Mouse (Mus musculus) forebrain, embryonic 10.5 days (tissue): ENCODE results near the gene Olfr638. TPM values are rescaled to one million over a fixed set of nuclear protein-coding genes. Genes with fewer than 3 reads are reported as not detected.
"Not testable (repeated sequence)": the region's sequence is repeated elsewhere in the genome, so short reads cannot be mapped to it uniquely, and the experiment has no call there.

Source experiments
- DNase-seq: peaks from one replicate; pipeline ENCODE4 v3.0.0-alpha.2; 2017; ENCODE audit warnings: low spot score; ENCODE audit errors: extremely low spot score
- H3K27ac ChIP-seq: fragments of 300-500 bp; sonication (generic); 2 replicates; pipeline ENCODE4 v1.5.1; 2016; ENCODE audit warnings: mild to moderate bottlenecking
- H3K27me3 ChIP-seq: fragments of 300-500 bp; sonication (generic); 2 replicates; pipeline ENCODE4 v1.6.1; 2016; ENCODE audit warnings: mild to moderate bottlenecking; ENCODE audit not compliant: poor library complexity, severe bottlenecking
- H3K36me3 ChIP-seq: fragments of 300-500 bp; sonication (generic); replicated peaks from 2 replicates; pipeline ENCODE4 v1.6.1; 2016; ENCODE audit warnings: mild to moderate bottlenecking, moderate library complexity
- H3K4me1 ChIP-seq: fragments of 300-500 bp; sonication (generic); 2 replicates; pipeline ENCODE4 v1.6.1; 2016
- H3K4me3 ChIP-seq: fragments of 300-500 bp; sonication (generic); 2 replicates; pipeline ENCODE4 v1.5.1; 2016; ENCODE audit warnings: mild to moderate bottlenecking, moderate library complexity
- H3K9me3 ChIP-seq: fragments of 300-500 bp; sonication (generic); 2 replicates; pipeline ENCODE4 v1.6.1; 2016; ENCODE audit warnings: mild to moderate bottlenecking, moderate library complexity
- WGBS: fragments of 180-500 bp; shearing (Covaris S2); methylation state at CpG from one replicate; pipeline ENCODE4 v1.1.7; 2016; 5-methylcytosine and 5-hydroxymethylcytosine counted together
- polyA plus RNA-seq: library from polyadenylated mRNA; unstranded; fragments of >200 nt; fragmentation: Nextera tagmentation; extraction: Ambion mirVana; gene quantifications from 2 replicates; pipeline ENCODE4 v1.2.1, GENCODE M21; 2016

Olfr638 gene
- not detected in 2 replicates for polyA plus RNA-seq

- Histone ChIP-seq H3K27ac (no peak within 1 kb of the TSS), H3K4me1 (no peaks in the 10 kb centered on the region), H3K4me3 (no peak within 1 kb of the TSS), H3K27me3 (no peaks in the 10 kb centered on the region), H3K36me3 (no peaks in the 10 kb centered on the region), H3K9me3 (no peaks in the 10 kb centered on the region)
- no peak for DNase-seq
Observed at GRCm38 (mm10) chr7:103998446-103998845, at the start of gene Olfr638. Olfr638 (plus strand) TSS chr7:103998746.

GRCm38 (mm10) chr7:103966873-103967272, 31.7 kb upstream of the Olfr638 start:
- H3K36me3 ChIP-seq, H3K4me1 ChIP-seq, H3K4me3 ChIP-seq, H3K9me3 ChIP-seq, H3K27ac ChIP-seq, DNase-seq, H3K27me3 ChIP-seq: not testable (repeated sequence)
- WGBS: 97% methylated on average over 22 of the region's 22 CpGs

GRCm38 (mm10) chr7:103970852-103971251, 27.7 kb upstream of the Olfr638 start, which contains the start of gene Olfr635:
Olfr635 (plus strand) TSS chr7:103971152.
- H3K27ac ChIP-seq: no peak within 1 kb of the TSS
- no peak for DNase-seq
- H3K4me1 ChIP-seq: no peaks in the 10 kb centered on the region
- no peak within 1 kb of the TSS for H3K4me3 ChIP-seq
- H3K9me3 ChIP-seq: no peaks in the 10 kb centered on the region
- no peaks in the 10 kb centered on the region for H3K27me3 ChIP-seq
- 67% methylated on average over 1 of the region's 1 CpGs for WGBS
- no peaks in the 10 kb centered on the region for H3K36me3 ChIP-seq

- WGBS: 66% methylated on average over 1 of the region's 1 CpGs
- no peaks in the 10 kb centered on the region for H3K4me1 ChIP-seq
Observed at GRCm38 (mm10) chr7:103971782-103972181, 26.8 kb upstream of the Olfr638 start.

GRCm38 (mm10) chr7:103999124-103999523, 578 bp downstream of the Olfr638 start:
- Histone ChIP-seq H3K9me3 (no peaks in the 10 kb centered on the region), H3K36me3 (no peaks in the 10 kb centered on the region), H3K27ac (no peak overlapping the region), H3K27me3 (no peaks in the 10 kb centered on the region), H3K4me3 (no peak overlapping the region), H3K4me1 (no peaks in the 10 kb centered on the region)
- no peak for DNase-seq

More at GRCm38 (mm10) chr7:103971782-103972181, 26.8 kb upstream of the Olfr638 start:
- Histone ChIP-seq H3K9me3 (no peaks in the 10 kb centered on the region), H3K27me3 (no peaks in the 10 kb centered on the region), H3K4me3 (no peak overlapping the region), H3K27ac (no peak overlapping the region), H3K36me3 (no peaks in the 10 kb centered on the region)
- no peak for DNase-seq

- no peak within 1 kb of the TSS for H3K27ac ChIP-seq
- DNase-seq: no peak
- no peak within 1 kb of the TSS for H3K4me3 ChIP-seq
- H3K4me1 ChIP-seq: no peaks in the 10 kb centered on the region
- no peaks in the 10 kb centered on the region for H3K36me3 ChIP-seq
- no peaks in the 10 kb centered on the region for H3K27me3 ChIP-seq
- no peaks in the 10 kb centered on the region for H3K9me3 ChIP-seq
Observed at GRCm38 (mm10) chr7:104017203-104017602, 18.7 kb downstream of the Olfr638 start, which contains the start of gene Olfr639. Olfr639 (minus strand) TSS chr7:104017303.

- no peaks in the 10 kb centered on the region for H3K36me3 ChIP-seq
- no peak overlapping the region for H3K27ac ChIP-seq
- H3K4me3 ChIP-seq: no peak overlapping the region
- no peak for DNase-seq
- no peaks in the 10 kb centered on the region for H3K9me3 ChIP-seq
- WGBS: 93% methylated on average over 1 of the region's 1 CpGs
- H3K27me3 ChIP-seq: no peaks in the 10 kb centered on the region
- H3K4me1 ChIP-seq: no peaks in the 10 kb centered on the region
Observed at GRCm38 (mm10) chr7:104018953-104019352, 20.4 kb downstream of the Olfr638 start.

- no peak for DNase-seq
- WGBS: 94% methylated on average over 6 of the region's 6 CpGs
Observed at GRCm38 (mm10) chr7:104021651-104022050, 23.1 kb downstream of the Olfr638 start.

GRCm38 (mm10) chr7:104025473-104025872, 26.9 kb downstream of the Olfr638 start, which contains the start of gene Olfr640:
Olfr640 (minus strand) TSS chr7:104025573.
- no peak within 1 kb of the TSS for H3K4me3 ChIP-seq
- no peaks in the 10 kb centered on the region for H3K9me3 ChIP-seq
- H3K27me3 ChIP-seq: no peaks in the 10 kb centered on the region
- H3K4me1 ChIP-seq: no peaks in the 10 kb centered on the region
- 86% methylated on average over 6 of the region's 6 CpGs for WGBS
- no peak for DNase-seq
- H3K36me3 ChIP-seq: no peaks in the 10 kb centered on the region
- no peak within 1 kb of the TSS for H3K27ac ChIP-seq

More at GRCm38 (mm10) chr7:104021651-104022050, 23.1 kb downstream of the Olfr638 start:
- Histone ChIP-seq H3K27me3 (no peaks in the 10 kb centered on the region), H3K36me3 (no peaks in the 10 kb centered on the region), H3K4me1 (no peaks in the 10 kb centered on the region), H3K27ac (no peak overlapping the region), H3K4me3 (no peak overlapping the region), H3K9me3 (no peaks in the 10 kb centered on the region)

GRCm38 (mm10) chr7:104026978-104027377, 28.4 kb downstream of the Olfr638 start:
- WGBS: 85% methylated on average over 3 of the region's 3 CpGs
- Histone ChIP-seq H3K27ac (no peak overlapping the region), H3K4me3 (no peak overlapping the region)

GRCm38 (mm10) chr7:104035145-104035544, 36.6 kb downstream of the Olfr638 start, which contains the start of gene Olfr641:
Olfr641 (plus strand) TSS chr7:104035445.
- no peak for DNase-seq
- Histone ChIP-seq H3K27me3 (no peaks in the 10 kb centered on the region), H3K4me3 (no peak within 1 kb of the TSS), H3K27ac (no peak within 1 kb of the TSS), H3K9me3 (no peaks in the 10 kb centered on the region), H3K4me1 (no peaks in the 10 kb centered on the region), H3K36me3 (no peaks in the 10 kb centered on the region)
- WGBS: 81% methylated on average over 1 of the region's 1 CpGs

More at GRCm38 (mm10) chr7:104026978-104027377, 28.4 kb downstream of the Olfr638 start:
- no peaks in the 10 kb centered on the region for H3K27me3 ChIP-seq
- H3K36me3 ChIP-seq: no peaks in the 10 kb centered on the region
- DNase-seq: no peak
- H3K4me1 ChIP-seq: no peaks in the 10 kb centered on the region
- H3K9me3 ChIP-seq: no peaks in the 10 kb centered on the region

GRCm38 (mm10) chr7:104050745-104051144, 52.2 kb downstream of the Olfr638 start:
- no peaks in the 10 kb centered on the region for H3K4me1 ChIP-seq

GRCm38 (mm10) chr7:104052566-104052965, 54.0 kb downstream of the Olfr638 start, which contains the start of gene Olfr642:
Olfr642 (minus strand) TSS chr7:104052666.
- H3K9me3 ChIP-seq: no peaks in the 10 kb centered on the region

More at GRCm38 (mm10) chr7:104050745-104051144, 52.2 kb downstream of the Olfr638 start:
- Histone ChIP-seq H3K27ac (no peak overlapping the region), H3K27me3 (no peaks in the 10 kb centered on the region), H3K4me3 (no peak overlapping the region), H3K9me3 (no peaks in the 10 kb centered on the region), H3K36me3 (no peaks in the 10 kb centered on the region)
- DNase-seq: no peak
- 87% methylated on average over 4 of the region's 4 CpGs for WGBS

More at GRCm38 (mm10) chr7:104052566-104052965, 54.0 kb downstream of the Olfr638 start, which contains the start of gene Olfr642:
- Histone ChIP-seq H3K27ac (no peak within 1 kb of the TSS), H3K36me3 (no peaks in the 10 kb centered on the region), H3K4me1 (no peaks in the 10 kb centered on the region), H3K27me3 (no peaks in the 10 kb centered on the region), H3K4me3 (no peak within 1 kb of the TSS)
- WGBS: 71% methylated on average over 1 of the region's 1 CpGs
- DNase-seq: no peak
